Mouse (Mus musculus): ENCODE results near the gene Skint1. TPM values are rescaled to one million over a fixed set of nuclear protein-coding genes. Genes with fewer than 3 reads are reported as not detected.
"Not testable (repeated sequence)": the region's sequence is repeated elsewhere in the genome, so short reads cannot be mapped to it uniquely, and the experiment has no call there.

The Skint1 gene
- not detected for total RNA-seq (2021)

DNA sequence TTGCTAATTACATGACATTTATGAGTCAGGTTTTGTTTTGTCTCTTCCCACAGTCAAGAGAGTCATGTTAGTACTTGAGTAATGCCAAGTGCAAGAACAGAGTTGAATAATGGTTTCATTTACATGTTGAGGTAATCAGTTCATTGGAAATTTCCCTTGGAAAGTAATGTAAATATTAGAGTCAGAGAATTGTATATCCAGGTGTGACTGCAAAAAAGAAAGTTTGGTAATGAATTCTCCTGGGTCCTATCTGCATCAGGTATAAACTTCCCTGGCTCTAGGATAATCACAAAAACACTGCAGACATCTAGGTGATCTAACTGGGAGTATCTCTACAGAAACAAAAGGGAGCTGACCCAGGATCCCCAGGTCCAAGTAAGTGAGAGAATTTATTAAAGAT lies at the start of gene Skint1:
TSS of gene Skint1 (plus strand) at position 301 of the 400 bp plus-strand sequence.
- intact Hi-C loops (cut with DNase I) = no loop called here
- no peak for DNase-seq (ENCODE audit: low spot score in 2 of 2)

DNA sequence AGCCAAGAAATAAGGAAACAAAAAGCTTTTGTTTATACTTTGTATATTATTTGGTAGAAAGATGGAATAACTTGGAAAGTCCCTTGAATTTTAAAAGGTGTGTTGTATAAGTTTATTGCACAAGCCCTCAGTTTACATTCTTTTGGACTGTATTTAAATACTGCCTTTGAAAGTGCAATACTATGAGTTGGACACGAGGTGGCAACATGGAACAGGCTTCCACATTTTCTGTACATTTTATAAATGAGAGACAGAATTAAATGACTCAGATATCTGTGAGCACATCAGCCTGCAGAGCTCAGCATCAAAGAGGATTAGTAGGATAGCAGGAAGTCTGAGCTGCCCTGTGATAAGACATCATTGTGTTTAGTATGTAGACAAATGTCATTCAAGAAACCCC lies 44.8 kb upstream of the Skint1 start:
- DNase-seq (ENCODE audit: low spot score in 2 of 2) = peak in 1 of 2 experiments; percentile 6
- intact Hi-C loops (cut with DNase I) = no loop called here

DNA sequence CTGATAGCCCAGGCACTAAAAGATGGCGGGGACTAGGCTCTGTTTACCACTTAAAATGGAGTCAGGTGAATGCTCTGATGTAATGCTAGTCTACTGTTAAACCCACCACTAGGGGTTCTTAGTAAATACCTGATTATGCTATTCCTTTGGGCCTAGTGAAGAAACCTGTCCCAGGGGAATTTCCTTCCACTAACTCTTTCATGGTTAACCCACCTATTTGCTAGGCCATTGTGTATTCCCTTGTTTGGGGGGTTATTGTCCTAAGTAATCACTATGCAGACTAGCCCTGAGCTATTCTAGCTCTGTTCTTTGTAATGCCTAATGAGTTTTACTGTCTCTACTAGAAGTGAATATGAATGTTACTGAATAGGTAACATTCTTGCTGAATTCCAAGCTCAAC lies 42.8 kb upstream of the Skint1 start:
- DNase-seq (ENCODE audit: low spot score in 2 of 2); intact Hi-C loops (cut with DNase I): not testable (repeated sequence)

GRCm38 (mm10) chr4:111963669-111964068 lies 42.4 kb upstream of the Skint1 start:
- intact Hi-C loops (cut with DNase I) = no loop called here
- DNase-seq (ENCODE audit: low spot score in 2 of 2) = no peak

GRCm38 (mm10) chr4:111972623-111973022 lies 33.4 kb upstream of the Skint1 start, which contains the start of gene Skint7:
Gene Skint7 (plus strand): TSS chr4:111972923.
- intact Hi-C loops (cut with DNase I) = no loop called here

GRCm38 (mm10) chr4:112071716-112072115 lies 65.6 kb downstream of the Skint1 start, which contains the start of gene Skint4:
Gene Skint4 (plus strand): TSS chr4:112072016.
- intact Hi-C loops (cut with DNase I) = no loop called here

More at GRCm38 (mm10) chr4:111972623-111973022, 33.4 kb upstream of the Skint1 start, which contains the start of gene Skint7:
- DNase-seq (ENCODE audit: low spot score in 2 of 2) = no peak

More at GRCm38 (mm10) chr4:112071716-112072115, 65.6 kb downstream of the Skint1 start, which contains the start of gene Skint4:
- no peak for DNase-seq (ENCODE audit: low spot score in 2 of 2)

Other genes starting within 250 kb of the Skint1 start
- not detected for gene Slc5a9, start 103.4 kb upstream of the Skint1 start, total RNA-seq (2021)
- gene Skint8, start 86.9 kb upstream of the Skint1 start, total RNA-seq (2021) = not detected
- gene Skint7, start 33.3 kb upstream of the Skint1 start, total RNA-seq (2021) = under 1 TPM; 0.21 to 0.28 TPM
- not detected for gene Skint4, start 65.7 kb downstream of the Skint1 start, total RNA-seq (2021)
- gene Skint3, start 226.0 kb downstream of the Skint1 start, total RNA-seq (2021) = not detected